Mouse (Mus musculus): ENCODE data around the gene Kmt2c. TPM values are rescaled to one million over a fixed set of nuclear protein-coding genes. Genes with fewer than 3 reads are reported as not detected.

Gene Kmt2c
- polyA plus RNA-seq, 1 experiment, result 2.6 TPM

DNA sequence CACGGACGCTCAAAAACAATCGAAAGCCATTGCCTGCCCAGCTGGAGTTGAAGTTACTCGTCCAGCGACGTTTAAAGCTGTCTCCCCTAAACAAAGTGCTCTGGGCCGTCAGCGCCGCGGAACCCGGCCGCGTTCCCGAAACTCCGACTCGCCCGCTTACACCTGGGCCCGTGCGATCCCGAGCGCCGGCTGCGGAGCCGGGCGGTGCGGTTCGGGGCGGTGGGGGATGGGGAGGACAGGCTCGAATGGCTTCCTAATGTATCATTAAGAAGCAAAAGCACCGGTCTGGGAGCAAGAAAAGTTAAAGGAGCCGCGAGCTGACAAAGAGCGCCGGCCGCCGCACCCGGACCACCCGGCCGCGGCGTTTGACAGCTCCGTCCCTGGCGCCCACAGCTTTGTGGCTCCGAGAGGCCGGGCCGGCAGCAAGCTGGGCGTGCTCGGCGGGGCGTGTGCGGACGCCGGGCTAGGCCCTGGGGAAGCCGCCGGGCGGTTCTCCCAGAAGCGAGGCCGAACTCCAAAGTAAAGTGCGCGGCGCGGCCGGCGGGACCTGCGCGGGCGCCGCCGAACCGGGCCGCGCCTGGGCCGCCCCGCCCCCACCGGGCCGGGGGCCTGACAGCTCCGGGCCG lies 750 bp downstream of the Kmt2c start:
- peaks cover 50% of the 10 kb centered on the region for H3K79me2 ChIP-seq (ENCODE audit: control insufficient read depth, insufficient read depth)
- peak overlapping the region; percentile 71 for H3ac ChIP-seq (ENCODE audit: control insufficient read depth, insufficient read length, low read depth)
- H3K27me3 ChIP-seq (ENCODE audit: control insufficient read depth, insufficient read depth, insufficient read length), result no peaks in the 10 kb centered on the region
- H3K4me3 ChIP-seq (ENCODE audit: insufficient read depth, poor library complexity, severe bottlenecking), result peak overlapping the region; percentile 71
- TF ChIP-seq MYOG (IDR thresholded peaks at IDR 0.05; ENCODE audit: control insufficient read depth, extremely low read depth, insufficient read length), result no peak
- TF ChIP-seq MYOD1 (IDR thresholded peaks at IDR 0.05; ENCODE audit: control insufficient read depth, insufficient read length, low read depth), result no peak
- no peak for TF ChIP-seq CTCF (IDR thresholded peaks at IDR 0.05; ENCODE audit: control insufficient read depth, insufficient read depth, insufficient read length)
- TF ChIP-seq MAX (IDR thresholded peaks at IDR 0.05), result no peak
- TF ChIP-seq USF1 (IDR thresholded peaks at IDR 0.05; ENCODE audit: low read depth), result no peak
- no peak for TF ChIP-seq FOSL1 (IDR thresholded peaks at IDR 0.05; ENCODE audit: insufficient read depth, low read length, poor library complexity, severe bottlenecking)
- TF ChIP-seq CEBPB (IDR thresholded peaks at IDR 0.05; ENCODE audit: low read depth), result no peak
- peaks cover 33% of the 10 kb centered on the region for H3K79me3 ChIP-seq (ENCODE audit: low read depth)
- no peaks in the 10 kb centered on the region for H3K36me3 ChIP-seq (ENCODE audit: control insufficient read depth, insufficient read depth)

- H3K79me2 ChIP-seq (ENCODE audit: control insufficient read depth, insufficient read depth), result peaks cover 51% of the 10 kb centered on the region
- no peaks in the 10 kb centered on the region for H3K27me3 ChIP-seq (ENCODE audit: control insufficient read depth, insufficient read depth, insufficient read length)
- peaks cover 35% of the 10 kb centered on the region for H3K79me3 ChIP-seq (ENCODE audit: low read depth)
- peak overlapping the region; percentile 71 for H3ac ChIP-seq (ENCODE audit: control insufficient read depth, insufficient read length, low read depth)
- TF ChIP-seq USF1 (IDR thresholded peaks at IDR 0.05; ENCODE audit: low read depth) (no peak), MYOG (IDR thresholded peaks at IDR 0.05; ENCODE audit: control insufficient read depth, extremely low read depth, insufficient read length) (no peak), FOSL1 (IDR thresholded peaks at IDR 0.05; ENCODE audit: insufficient read depth, low read length, poor library complexity, severe bottlenecking) (no peak), CEBPB (IDR thresholded peaks at IDR 0.05; ENCODE audit: low read depth) (no peak), MYOD1 (IDR thresholded peaks at IDR 0.05; ENCODE audit: control insufficient read depth, insufficient read length, low read depth) (no peak), CTCF (IDR thresholded peaks at IDR 0.05; ENCODE audit: control insufficient read depth, insufficient read depth, insufficient read length) (no peak), MAX (IDR thresholded peaks at IDR 0.05) (no peak)
- H3K36me3 ChIP-seq (ENCODE audit: control insufficient read depth, insufficient read depth), result no peaks in the 10 kb centered on the region
- peak overlapping the region; percentile 71 for H3K4me3 ChIP-seq (ENCODE audit: insufficient read depth, poor library complexity, severe bottlenecking)
Measured at GRCm38 (mm10) chr5:25497369-25497719, 1.2 kb downstream of the Kmt2c start.

DNA sequence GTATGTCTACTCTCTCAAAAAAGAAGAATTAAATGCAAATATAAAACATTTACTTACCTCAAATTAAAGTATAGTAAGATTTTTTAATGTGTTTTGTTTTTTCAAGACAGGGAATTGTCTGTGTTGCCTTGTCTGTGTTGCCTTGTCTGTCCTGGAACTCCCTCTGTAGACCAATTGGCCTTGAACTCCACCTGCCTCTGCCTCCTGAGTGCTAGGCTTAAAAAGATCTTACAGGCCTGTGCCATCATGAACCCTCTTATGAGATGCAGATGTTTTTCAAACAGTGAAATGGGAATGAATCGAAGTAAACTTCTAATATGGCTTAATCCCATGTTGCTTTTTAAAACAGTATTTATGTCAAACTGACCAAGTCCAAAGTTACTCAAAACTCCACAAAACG lies 1.9 kb downstream of the Kmt2c start:
- Histone ChIP-seq H3K36me3 (ENCODE audit: control insufficient read depth, insufficient read depth) (no peaks in the 10 kb centered on the region), H3ac (ENCODE audit: control insufficient read depth, insufficient read length, low read depth) (no peak overlapping the region), H3K79me2 (ENCODE audit: control insufficient read depth, insufficient read depth) (peaks cover 57% of the 10 kb centered on the region), H3K4me3 (ENCODE audit: insufficient read depth, poor library complexity, severe bottlenecking) (no peak overlapping the region), H3K79me3 (ENCODE audit: low read depth) (peaks cover 36% of the 10 kb centered on the region), H3K27me3 (ENCODE audit: control insufficient read depth, insufficient read depth, insufficient read length) (no peaks in the 10 kb centered on the region)
- TF ChIP-seq USF1 (IDR thresholded peaks at IDR 0.05; ENCODE audit: low read depth) (no peak), FOSL1 (IDR thresholded peaks at IDR 0.05; ENCODE audit: insufficient read depth, low read length, poor library complexity, severe bottlenecking) (no peak), CTCF (IDR thresholded peaks at IDR 0.05; ENCODE audit: control insufficient read depth, insufficient read depth, insufficient read length) (no peak)

GRCm38 (mm10) chr5:25478863-25479262 lies 19.7 kb downstream of the Kmt2c start:
- Histone ChIP-seq H3ac (ENCODE audit: control insufficient read depth, insufficient read length, low read depth) (no peak overlapping the region), H3K79me2 (ENCODE audit: control insufficient read depth, insufficient read depth) (peaks cover 23% of the 10 kb centered on the region), H3K79me3 (ENCODE audit: low read depth) (peaks cover 6% of the 10 kb centered on the region), H3K36me3 (ENCODE audit: control insufficient read depth, insufficient read depth) (no peaks in the 10 kb centered on the region), H3K27me3 (ENCODE audit: control insufficient read depth, insufficient read depth, insufficient read length) (no peaks in the 10 kb centered on the region), H3K4me3 (ENCODE audit: insufficient read depth, poor library complexity, severe bottlenecking) (no peak overlapping the region)
- TF ChIP-seq CTCF (IDR thresholded peaks at IDR 0.05; ENCODE audit: control insufficient read depth, insufficient read depth, insufficient read length) (no peak), CEBPB (IDR thresholded peaks at IDR 0.05; ENCODE audit: low read depth) (no peak), FOSL1 (IDR thresholded peaks at IDR 0.05; ENCODE audit: insufficient read depth, low read length, poor library complexity, severe bottlenecking) (no peak), USF1 (IDR thresholded peaks at IDR 0.05; ENCODE audit: low read depth) (no peak), MYOG (IDR thresholded peaks at IDR 0.05; ENCODE audit: control insufficient read depth, extremely low read depth, insufficient read length) (no peak), MYOD1 (IDR thresholded peaks at IDR 0.05; ENCODE audit: control insufficient read depth, insufficient read length, low read depth) (no peak), MAX (IDR thresholded peaks at IDR 0.05) (no peak)

DNA sequence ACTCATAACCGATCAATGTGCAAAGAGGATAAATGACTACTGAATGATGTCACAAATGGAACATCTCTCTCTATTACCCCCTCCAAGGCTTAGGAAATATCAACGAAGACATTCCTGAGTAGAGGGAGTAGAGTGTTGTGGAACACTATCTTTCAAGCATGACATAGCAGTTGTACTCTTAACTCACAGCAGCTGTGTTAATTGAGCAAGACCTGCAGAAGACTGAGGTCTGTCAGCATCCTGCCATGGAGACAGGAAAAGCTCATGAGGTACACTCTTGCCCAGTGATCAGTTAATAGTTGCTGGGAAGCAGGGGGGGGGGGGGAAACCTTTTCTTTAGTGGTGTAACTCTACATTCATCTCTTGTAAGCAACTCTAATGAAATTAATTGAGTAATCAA lies 22.8 kb downstream of the Kmt2c start:
- Histone ChIP-seq H3K79me3 (ENCODE audit: low read depth) (peaks cover 9% of the 10 kb centered on the region), H3K79me2 (ENCODE audit: control insufficient read depth, insufficient read depth) (peaks cover 16% of the 10 kb centered on the region), H3K27me3 (ENCODE audit: control insufficient read depth, insufficient read depth, insufficient read length) (no peaks in the 10 kb centered on the region), H3K4me3 (ENCODE audit: insufficient read depth, poor library complexity, severe bottlenecking) (no peak overlapping the region), H3K36me3 (ENCODE audit: control insufficient read depth, insufficient read depth) (no peaks in the 10 kb centered on the region), H3ac (ENCODE audit: control insufficient read depth, insufficient read length, low read depth) (no peak overlapping the region)
- no peak for TF ChIP-seq CTCF (IDR thresholded peaks at IDR 0.05; ENCODE audit: control insufficient read depth, insufficient read depth, insufficient read length)
- TF ChIP-seq CEBPB (IDR thresholded peaks at IDR 0.05; ENCODE audit: low read depth), result no peak
- TF ChIP-seq MAX (IDR thresholded peaks at IDR 0.05), result no peak
- no peak for TF ChIP-seq USF1 (IDR thresholded peaks at IDR 0.05; ENCODE audit: low read depth)
- TF ChIP-seq FOSL1 (IDR thresholded peaks at IDR 0.05; ENCODE audit: insufficient read depth, low read length, poor library complexity, severe bottlenecking), result no peak
- TF ChIP-seq MYOG (IDR thresholded peaks at IDR 0.05; ENCODE audit: control insufficient read depth, extremely low read depth, insufficient read length), result no peak
- TF ChIP-seq MYOD1 (IDR thresholded peaks at IDR 0.05; ENCODE audit: control insufficient read depth, insufficient read length, low read depth), result no peak

GRCm38 (mm10) chr5:25472070-25472469 lies 26.5 kb downstream of the Kmt2c start:
- Histone ChIP-seq H3K79me2 (ENCODE audit: control insufficient read depth, insufficient read depth) (peaks cover 7% of the 10 kb centered on the region), H3K4me3 (ENCODE audit: insufficient read depth, poor library complexity, severe bottlenecking) (no peak overlapping the region), H3ac (ENCODE audit: control insufficient read depth, insufficient read length, low read depth) (no peak overlapping the region), H3K27me3 (ENCODE audit: control insufficient read depth, insufficient read depth, insufficient read length) (no peaks in the 10 kb centered on the region), H3K36me3 (ENCODE audit: control insufficient read depth, insufficient read depth) (no peaks in the 10 kb centered on the region), H3K79me3 (ENCODE audit: low read depth) (peaks cover 8% of the 10 kb centered on the region)
- TF ChIP-seq MAX (IDR thresholded peaks at IDR 0.05) (no peak), USF1 (IDR thresholded peaks at IDR 0.05; ENCODE audit: low read depth) (no peak), MYOD1 (IDR thresholded peaks at IDR 0.05; ENCODE audit: control insufficient read depth, insufficient read length, low read depth) (no peak), CEBPB (IDR thresholded peaks at IDR 0.05; ENCODE audit: low read depth) (no peak), CTCF (IDR thresholded peaks at IDR 0.05; ENCODE audit: control insufficient read depth, insufficient read depth, insufficient read length) (no peak)

Data from C2C12 (cell line).